Mouse (Mus musculus) adrenal gland, adult (tissue): ENCODE measurements at regions not wholly inside any gene's neighbourhood (a gene's known extent, or its start where the extent isn't known, plus 50 kb on each side); places are given as distances from the start of the nearest gene placed in this dataset.

Experiments
- DNase-seq, 2 experiments: peaks; one replicate each; pipeline ENCODE4 v3.0.0; 2022 to 2023; ENCODE audit warnings: low spot score in 1 of 2; ENCODE audit not compliant: inconsistent age in 2 of 2

DNA sequence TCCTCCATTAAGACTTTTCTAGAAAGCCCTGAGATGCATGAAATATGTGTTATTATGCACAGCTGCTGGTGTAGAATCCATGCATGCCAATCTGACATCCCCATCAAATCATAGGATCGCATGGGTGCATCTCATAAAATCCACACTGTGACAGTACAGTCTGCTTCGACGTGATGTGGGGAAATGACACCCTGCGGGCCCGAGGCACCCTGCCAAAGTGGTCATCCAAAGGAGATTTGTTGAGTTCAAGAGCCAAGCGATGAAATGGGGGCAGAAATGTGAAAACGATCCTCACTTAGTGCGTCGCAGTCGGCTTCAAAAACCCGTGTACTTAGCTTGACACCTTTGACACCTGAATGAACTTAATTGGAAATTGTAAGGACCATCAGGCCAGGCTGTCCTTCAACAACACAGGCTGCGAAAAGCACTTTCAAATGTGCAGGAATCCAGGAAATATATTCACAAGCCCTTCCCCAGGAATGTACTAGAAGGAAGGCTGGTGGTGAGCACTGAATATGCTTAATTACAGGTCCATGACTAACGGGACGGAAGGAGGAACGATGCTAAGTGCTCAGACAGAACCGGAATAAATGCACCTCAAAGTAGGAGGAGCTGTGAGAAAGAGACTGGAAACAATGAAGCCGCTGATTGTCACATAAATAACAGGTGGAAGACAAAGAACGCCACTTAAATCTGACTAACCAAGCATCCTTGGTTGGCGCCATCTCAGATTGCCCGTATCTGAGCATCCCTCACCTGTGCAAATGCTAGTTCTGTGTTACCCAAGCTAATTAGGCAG is 60.9 kb upstream of the Ppp2r5c start:
- no peak for DNase-seq

DNA sequence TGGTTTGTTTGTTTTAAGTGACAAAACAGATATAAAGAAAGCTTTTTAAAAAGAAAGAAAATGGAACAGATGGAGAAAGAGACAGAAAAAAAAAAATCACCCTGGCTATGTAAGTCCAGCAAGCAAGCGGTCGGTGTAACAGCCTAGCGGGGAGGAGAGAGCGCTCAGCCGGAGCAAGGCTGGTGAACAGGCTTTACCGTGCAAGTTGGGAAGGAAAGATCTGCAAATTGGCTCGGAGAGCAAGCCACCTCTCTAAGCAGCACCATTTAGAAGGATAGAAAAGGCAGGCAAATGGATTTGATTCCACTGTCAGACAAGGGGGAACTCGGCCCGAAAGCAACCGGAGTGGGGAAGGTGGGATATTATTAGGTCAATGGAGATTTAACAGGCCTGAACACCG is 59.9 kb upstream of the Ppp2r5c start:
- DNase-seq, result no peak

DNA sequence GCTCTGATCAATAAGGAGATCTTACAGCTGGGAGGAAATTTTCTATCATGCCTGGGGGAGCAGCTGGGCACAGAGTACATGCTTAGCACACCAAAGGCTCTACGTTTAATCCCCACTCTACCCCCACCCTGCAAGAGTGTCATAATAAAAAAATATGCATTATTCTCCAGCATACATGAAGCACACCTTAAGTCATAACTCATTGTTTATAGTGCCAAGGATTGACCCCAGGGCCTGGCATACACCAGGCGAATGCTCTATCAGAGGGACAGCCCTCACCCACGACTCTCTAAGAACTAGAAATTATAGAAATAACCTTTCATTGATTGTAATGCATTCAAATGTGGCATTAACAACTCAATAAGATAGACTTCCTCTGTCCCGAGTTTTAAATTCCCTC is 59.4 kb upstream of the Ppp2r5c start:
- no peak for DNase-seq

DNA sequence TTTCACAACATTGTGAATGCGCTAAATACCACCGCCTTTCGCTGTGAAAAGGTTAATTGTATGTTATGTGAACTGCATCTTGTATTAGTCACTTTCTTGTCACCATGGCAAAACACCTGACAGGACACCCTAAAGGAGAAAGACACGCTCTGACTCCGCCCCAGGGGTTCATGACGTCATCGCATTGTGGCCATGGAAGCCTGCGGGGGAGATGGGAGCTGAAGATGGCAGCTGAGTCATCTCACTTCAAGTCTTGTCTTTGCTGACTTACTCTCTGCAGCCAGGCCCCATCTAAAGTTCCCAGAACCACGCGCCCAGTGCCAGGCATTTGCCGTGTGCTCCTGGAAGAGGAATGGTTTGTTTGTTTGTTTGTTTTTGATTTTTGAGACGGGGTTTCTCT is 57.5 kb upstream of the Ppp2r5c start:
- DNase-seq, result no peak

DNA sequence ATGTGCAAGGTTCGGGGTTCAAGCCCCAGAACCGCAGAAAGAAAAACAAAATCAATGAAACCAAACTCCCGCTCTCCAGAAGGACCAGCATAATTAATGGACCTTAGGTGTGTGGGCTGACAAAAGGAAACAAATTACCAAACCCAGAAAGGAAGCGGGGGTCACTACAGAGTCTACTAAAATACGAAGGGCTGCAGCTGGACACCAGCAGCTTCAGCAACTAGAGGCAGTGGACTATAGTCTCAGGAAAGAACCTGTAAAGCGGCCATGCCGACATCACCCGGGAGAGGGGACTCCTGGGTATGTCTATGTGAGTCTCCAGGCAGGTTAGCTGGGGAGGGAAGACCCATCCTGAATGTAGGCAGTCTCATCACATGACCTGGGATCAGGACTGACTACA is 55.5 kb upstream of the Ppp2r5c start:
- DNase-seq, result no peak

DNA sequence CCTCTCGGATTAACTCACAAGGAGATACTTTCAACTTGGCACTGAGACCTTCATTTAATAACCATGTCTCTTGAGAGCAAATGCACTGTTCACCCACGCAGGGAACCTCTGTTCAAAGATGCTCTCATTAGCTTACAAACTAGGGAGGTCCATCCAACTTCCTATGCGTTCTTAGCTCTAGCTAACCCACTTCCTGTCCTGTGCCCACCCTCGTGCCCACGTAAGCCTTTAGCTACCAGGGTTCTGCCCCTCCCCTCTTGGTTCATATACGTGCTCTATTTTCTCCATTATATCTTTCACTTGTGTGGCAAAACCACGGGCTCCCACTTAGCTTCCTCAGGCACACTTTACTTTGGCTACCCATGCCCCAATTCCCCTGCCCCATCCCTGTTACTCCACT is 53.4 kb upstream of the Ppp2r5c start:
- DNase-seq, result no peak
